Mouse (Mus musculus) CH12.LX (cell line): ENCODE results near the gene Fah. TPM values are rescaled to one million over a fixed set of nuclear protein-coding genes. Genes with fewer than 3 reads are reported as not detected.

Source experiments
- DNase-seq: peaks from one replicate; pipeline ENCODE4 v3.0.0-alpha.2; 2013; ENCODE audit errors: extremely low read depth
- H3K27ac ChIP-seq: 2 replicates; pipeline ENCODE4 v1.5.1; 2012; ENCODE audit warnings: low read depth, mild to moderate bottlenecking, control low read depth, moderate library complexity; ENCODE audit not compliant: insufficient read depth
- H3K27me3 ChIP-seq: replicated peaks from 2 replicates; pipeline ENCODE3; 2012; ENCODE audit warnings: inconsistent platforms
- H3K36me3 ChIP-seq, 2 experiments: replicated peaks in 1 of 2; 2 replicates each; pipeline versions ENCODE3 to v1.6.1; 2012; ENCODE audit warnings: inconsistent platforms in 1 of 2, low read length in 1 of 2, mild to moderate bottlenecking in 1 of 2, mixed read lengths in 1 of 2, moderate library complexity in 1 of 2; ENCODE audit not compliant: control insufficient read depth in 1 of 2, insufficient read depth in 1 of 2
- H3K4me1 ChIP-seq, 2 experiments: 2 replicates each; pipeline ENCODE4 v1.6.1; 2012; ENCODE audit warnings: inconsistent platforms in 1 of 2, moderate library complexity in 1 of 2; ENCODE audit not compliant: insufficient read depth in 2 of 2, control insufficient read depth in 1 of 2
- H3K4me2 ChIP-seq: 2 replicates; pipeline ENCODE4 v1.6.1; 2012; ENCODE audit warnings: low read depth, mild to moderate bottlenecking, control low read depth; ENCODE audit not compliant: poor library complexity, insufficient read depth, severe bottlenecking
- H3K4me3 ChIP-seq, 3 experiments: fragments of 150-350 bp in 1 of 3; sonication (generic) in 1 of 3; replicated peaks in 1 of 3; 2 replicates each; pipeline versions ENCODE3 to v1.5.1; 2011 to 2012; ENCODE audit warnings: low read depth in 2 of 3, low read length in 2 of 3, mild to moderate bottlenecking in 2 of 3, moderate library complexity in 2 of 3, control low read depth in 1 of 3, improper control_type of control experiment in 1 of 3, inconsistent platforms in 1 of 3, mixed read lengths in 1 of 3; ENCODE audit not compliant: poor library complexity in 1 of 3
- H3K79me2 ChIP-seq: replicated peaks from 2 replicates; pipeline ENCODE4 v1.6.1; 2012; ENCODE audit warnings: mild to moderate bottlenecking, moderate library complexity; ENCODE audit not compliant: control insufficient read depth, poor library complexity, insufficient read depth, severe bottlenecking; ENCODE audit errors: extremely low read depth
- H3K9ac ChIP-seq: 2 replicates; pipeline ENCODE4 v1.6.1; 2012; ENCODE audit warnings: low read depth, mild to moderate bottlenecking, control low read depth, moderate library complexity; ENCODE audit not compliant: insufficient read depth
- H3K9me3 ChIP-seq: replicated peaks from 2 replicates; pipeline ENCODE3; 2012; ENCODE audit warnings: low read length, inconsistent platforms, mixed read lengths
- CHD2 ChIP-seq: IDR thresholded peaks from 2 replicates; pipeline ENCODE4 v1.6.1; 2011; ENCODE audit warnings: low read length, improper control_type of control experiment
- CTCF ChIP-seq, 2 experiments: IDR thresholded peaks in 1 of 2; conservative IDR thresholded peaks in 1 of 2; 2 replicates each; pipeline ENCODE4 v1.5.1; 2011 to 2012; ENCODE audit warnings: low read depth in 2 of 2, low read length in 2 of 2, improper control_type of control experiment in 1 of 2, inconsistent platforms in 1 of 2, mild to moderate bottlenecking in 1 of 2, moderate library complexity in 1 of 2
- ELF1 ChIP-seq: IDR thresholded peaks from 2 replicates; pipeline ENCODE4 v1.6.1; 2014; ENCODE audit warnings: low read depth, mild to moderate bottlenecking, inconsistent platforms, low read length, improper control_type of control experiment
- GABPA ChIP-seq: IDR thresholded peaks from 2 replicates; pipeline ENCODE4 v1.6.1; 2012; ENCODE audit warnings: low read depth, low read length, improper control_type of control experiment, inconsistent platforms; ENCODE audit not compliant: insufficient replicate concordance
- HCFC1 ChIP-seq: IDR thresholded peaks from 2 replicates; pipeline ENCODE4 v1.6.1; 2012; ENCODE audit warnings: low read depth, mild to moderate bottlenecking, inconsistent platforms, low read length, improper control_type of control experiment
- IRF4 ChIP-seq: IDR thresholded peaks from 2 replicates; pipeline ENCODE4 v1.6.1; 2014; ENCODE audit warnings: low read depth, mild to moderate bottlenecking, inconsistent platforms, low read length, improper control_type of control experiment
- JUND ChIP-seq: conservative IDR thresholded peaks from 2 replicates; pipeline ENCODE4 v1.6.1; 2011; ENCODE audit warnings: low read depth, low read length, improper control_type of control experiment
- MAX ChIP-seq: IDR thresholded peaks from 2 replicates; pipeline ENCODE4 v1.6.1; 2011; ENCODE audit warnings: low read length, improper control_type of control experiment
- NELFE ChIP-seq: IDR thresholded peaks from 2 replicates; pipeline ENCODE4 v1.6.1; 2011; ENCODE audit warnings: low read depth, low read length, improper control_type of control experiment
- PAX5 ChIP-seq: IDR thresholded peaks from 2 replicates; pipeline ENCODE4 v1.6.1; 2012; ENCODE audit warnings: low read length, inconsistent platforms, mixed read lengths
- POLR2AphosphoS2 ChIP-seq: IDR thresholded peaks from 2 replicates; pipeline ENCODE4 v1.6.1; 2011; ENCODE audit warnings: low read depth, low read length, improper control_type of control experiment
- RCOR1 ChIP-seq: conservative IDR thresholded peaks from 2 replicates; pipeline ENCODE4 v1.6.1; 2012; ENCODE audit warnings: low read depth, mild to moderate bottlenecking, inconsistent platforms, low read length, improper control_type of control experiment
- TCF12 ChIP-seq: IDR thresholded peaks from 2 replicates; pipeline ENCODE4 v1.6.1; 2014; ENCODE audit warnings: low read depth, mild to moderate bottlenecking, inconsistent platforms, low read length, improper control_type of control experiment
- UBTF ChIP-seq: IDR thresholded peaks from 2 replicates; pipeline ENCODE4 v1.6.1; 2012; ENCODE audit warnings: low read depth, mild to moderate bottlenecking, inconsistent platforms, low read length, improper control_type of control experiment, moderate library complexity
- USF2 ChIP-seq: conservative IDR thresholded peaks from 2 replicates; pipeline ENCODE4 v1.6.1; 2011; ENCODE audit warnings: low read depth, low read length, improper control_type of control experiment
- ZC3H11A ChIP-seq: IDR thresholded peaks from 2 replicates; pipeline ENCODE4 v1.6.1; 2012; ENCODE audit warnings: low read depth, mild to moderate bottlenecking, inconsistent platforms, low read length, improper control_type of control experiment
- ZKSCAN1 ChIP-seq: IDR thresholded peaks from 2 replicates; pipeline ENCODE4 v1.6.1; 2012; ENCODE audit warnings: low read depth, inconsistent platforms, low read length, improper control_type of control experiment, borderline replicate concordance
- dilution Hi-C: fragments of 300-500 bp; cut with MboI; formaldehyde crosslinking; loops from 2 replicates; pipeline ENCODE4 v1.14.3; 2020; ENCODE audit warnings: low sequenced_read_pairs; ENCODE audit not compliant: extremely low pct_unique_long_range_greater_than_20kb, extremely low pct_ligation_motif_present
- in situ Hi-C: fragments of 300-500 bp; cut with MboI; formaldehyde crosslinking; loops from 3 replicates; pipeline ENCODE4 v1.14.3; 2019; ENCODE audit warnings: low sequenced_read_pairs, low pct_ligation_motif_present, low pct_unique_long_range_greater_than_20kb, mixed read lengths
- polyA plus RNA-seq: library from polyadenylated mRNA; unstranded; fragments of >175 nt; gene quantifications from 2 replicates; pipeline ENCODE4 v1.2.1, GENCODE M21; 2012; ENCODE audit warnings: low read depth; ENCODE audit not compliant: insufficient read length
- total RNA-seq, 2 experiments: library from RNA; depleted of rRNA; stranded (reverse); fragments of 300-350 nt in 1 of 2; fragments of >200 nt in 1 of 2; gene quantifications; 2 replicates each; pipeline ENCODE4 v1.2.3; 2012 to 2014

Fah gene
- total and polyA plus RNA-seq, 3 experiments = 128 to 203 (median 167) TPM

DNA sequence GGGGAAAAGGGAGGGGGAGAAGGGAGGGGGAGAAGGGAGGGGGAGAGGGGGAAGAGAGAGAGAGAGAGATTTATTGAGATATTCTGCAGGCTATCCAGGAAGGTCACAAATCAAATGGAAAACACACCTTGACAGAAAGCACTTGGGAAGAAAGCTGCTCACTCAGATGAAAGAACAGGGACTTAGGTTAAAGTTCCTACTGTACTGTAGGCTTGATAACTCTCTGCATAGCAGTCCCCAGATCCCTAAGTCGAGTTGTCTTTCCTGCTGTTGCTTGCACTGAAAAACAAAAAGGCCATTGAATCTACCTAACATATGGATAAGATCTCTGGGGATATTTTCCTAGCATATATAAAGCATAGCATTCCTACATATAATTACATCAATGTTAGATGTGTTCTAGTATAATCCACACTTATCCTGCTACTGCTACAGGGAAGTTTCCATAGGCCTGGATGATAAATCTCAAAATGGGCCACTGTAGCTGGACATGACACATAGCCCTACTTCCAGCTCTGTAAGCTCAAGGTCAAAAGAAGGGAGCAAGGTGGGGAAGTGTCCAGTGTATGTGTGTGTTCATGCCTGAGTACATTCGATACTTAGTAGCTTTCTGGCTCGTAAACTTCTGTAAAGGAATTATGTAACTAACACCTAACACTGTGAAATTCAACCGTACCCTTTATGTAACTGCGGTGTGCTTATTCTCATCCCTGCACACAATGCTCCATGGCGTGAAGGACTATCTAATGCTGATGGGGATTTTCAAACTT is 35.8 kb upstream of the Fah start:
- in situ Hi-C loops = no loop called here
- H3K4me2 ChIP-seq = no peak overlapping the region
- H3K36me3 ChIP-seq = peaks cover 0 to 22% of the 10 kb centered on the region in 2 experiments

DNA sequence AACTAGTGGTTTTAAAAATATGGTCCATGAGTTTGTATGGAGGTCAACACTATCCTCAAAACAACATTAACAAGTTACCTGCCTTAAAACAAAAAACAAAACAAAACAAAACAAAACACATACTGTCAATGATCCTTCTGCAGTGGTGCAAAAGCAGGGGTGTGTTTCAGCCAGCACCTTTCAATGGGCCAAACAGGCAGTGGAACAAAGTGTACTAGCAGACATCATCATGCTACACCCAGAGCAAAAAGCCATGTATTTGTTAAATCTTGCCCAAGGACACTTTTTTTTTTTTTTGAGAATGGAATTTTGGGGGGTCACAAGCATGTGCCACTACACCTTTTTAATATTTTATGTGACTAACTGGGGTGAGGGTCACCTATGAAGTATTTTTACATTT is 30.4 kb upstream of the Fah start:
- H3K36me3 ChIP-seq = peaks cover 10 to 28% of the 10 kb centered on the region in 2 experiments
- TF ChIP-seq POLR2AphosphoS2 = no peak
- TF ChIP-seq HCFC1 = no peak
- TF ChIP-seq GABPA = no peak
- TF ChIP-seq RCOR1 = no peak
- TF ChIP-seq PAX5 = no peak
- TF ChIP-seq IRF4 = no peak
- TF ChIP-seq MAX = no peak
- no peak for TF ChIP-seq JUND
- no peak for TF ChIP-seq CHD2
- TF ChIP-seq ELF1 = no peak
- TF ChIP-seq NELFE = no peak
- no peak for TF ChIP-seq ZC3H11A
- no peak for TF ChIP-seq USF2
- TF ChIP-seq ZKSCAN1 = no peak
- TF ChIP-seq TCF12 = no peak
- TF ChIP-seq, all 38 proteins: peak for 0
- dilution Hi-C loops = no loop called here
- Histone ChIP-seq H3K27ac (no peak overlapping the region), H3K4me1 (peaks cover 3 to 45% of the 10 kb centered on the region in 2 experiments; a peak in 2 of 4 replicates), H3K9me3 (no peaks in the 10 kb centered on the region), H3K4me3 (no peak overlapping the region), H3K4me2 (no peak overlapping the region), H3K79me2 (peaks cover 7% of the 10 kb centered on the region), H3K9ac (no peak overlapping the region), H3K27me3 (no peaks in the 10 kb centered on the region)
- in situ Hi-C loops = no loop called here
- DNase-seq = no peak

More for the DNA sequence above, 35.8 kb upstream of the Fah start:
- H3K9ac ChIP-seq = no peak overlapping the region
- TF ChIP-seq CTCF (conservative IDR thresholded peaks at IDR 0.05 in 1 of 2, IDR thresholded peaks at IDR 0.05 in 1 of 2; ENCODE audit: low read depth in 2 of 2, low read length in 2 of 2) (no peak), JUND (no peak), UBTF (no peak)
- TF ChIP-seq, all 38 proteins: peak for 0
- dilution Hi-C loops = no loop called here
- no peak overlapping the region for H3K4me3 ChIP-seq
- DNase-seq = no peak
- peaks cover 7% of the 10 kb centered on the region; the same call in 1 of the 2 replicates for H3K79me2 ChIP-seq
- peaks cover 3 to 30% of the 10 kb centered on the region in 2 experiments; a peak in 2 of 4 replicates for H3K4me1 ChIP-seq
- no peaks in the 10 kb centered on the region for H3K27me3 ChIP-seq
- H3K9me3 ChIP-seq = no peaks in the 10 kb centered on the region
- H3K27ac ChIP-seq = no peak overlapping the region
